Mouse (Mus musculus) bone marrow macrophage, adult 2 months (primary cell): ENCODE results near the gene Coq8b.

ENCODE experiments used
- CTCF ChIP-seq: IDR thresholded peaks from 2 replicates; pipeline ENCODE4 v1.5.1; 2012; ENCODE audit warnings: low read depth, mild to moderate bottlenecking, low read length, moderate library complexity
- POLR2A ChIP-seq: IDR thresholded peaks from 2 replicates; pipeline ENCODE4 v1.6.1; 2012; ENCODE audit warnings: mild to moderate bottlenecking, low read depth, low read length, borderline replicate concordance

GRCm38 (mm10) chr7:27221939-27222338 lies 10.9 kb upstream of the Coq8b start:
- no peak for TF ChIP-seq POLR2A
- TF ChIP-seq CTCF: no peak
